ENCODE assay signal across 22 mouse cellular contexts in genomic region chr13:114145249-114145648, GRCm38 (mm10).
DNase-seq lines count a peak whose midpoint lies in the region; ATAC-seq and TF ChIP-seq lines count a peak whose summit lies in the region.
"Had no signal": no experiment of that assay in that cellular context is flagged by ENCODE, and none has a peak within 500 bp of the region (broad histone marks: within the 10 kb centered on the region; RNA-seq: fewer than 3 reads in every experiment).

No protein-coding gene starts in this region.

- peaks cover 9% of the 10 kb centered on the region; the same call in 1 of the 2 replicates for H3K4me1 ChIP-seq in hindbrain, embryonic 12.5 days
- peaks cover 16% of the 10 kb centered on the region for H3K4me1 ChIP-seq in hindbrain, embryonic 14.5 days (replicated peaks; ENCODE audit: control insufficient read depth, insufficient read depth, low read length)
- H3K4me1 ChIP-seq in midbrain, postnatal 0 days (ENCODE audit: insufficient read depth, low read length): no peaks in the 10 kb centered on the region
- 0 out of 2 replicates have a peak, but pooled peaks cover 2% of the 10 kb centered on the region for H3K4me1 ChIP-seq in midbrain, embryonic 16.5 days (ENCODE audit: control insufficient read depth, insufficient read depth, low read length)
- H3K4me1 ChIP-seq: heart, embryonic 12.5 days; intestine, embryonic 15.5 days had no signal

- H3K27ac ChIP-seq in hindbrain, embryonic 12.5 days: no peak overlapping the region
- H3K27ac ChIP-seq in hindbrain, embryonic 14.5 days: no peak overlapping the region
- H3K27ac ChIP-seq in midbrain, postnatal 0 days (ENCODE audit: low read depth, low read length): no peak overlapping the region
- no peak overlapping the region for H3K27ac ChIP-seq in midbrain, embryonic 16.5 days (ENCODE audit: low read length)
- H3K27ac ChIP-seq: embryonic facial prominence, embryonic 10.5 days; forebrain, embryonic 13.5 days; heart, adult 2 months; intestine, embryonic 15.5 days had no signal

- no peak overlapping the region for H3K4me3 ChIP-seq in hindbrain, embryonic 12.5 days
- no peak overlapping the region for H3K4me3 ChIP-seq in hindbrain, embryonic 14.5 days (replicated peaks; ENCODE audit: low read length)
- H3K4me3 ChIP-seq in midbrain, postnatal 0 days (ENCODE audit: low read depth, low read length): no peak overlapping the region
- H3K4me3 ChIP-seq in midbrain, embryonic 16.5 days (ENCODE audit: low read depth, low read length): no peak overlapping the region
- H3K4me3 ChIP-seq: embryonic facial prominence, embryonic 10.5 days; forebrain, embryonic 13.5 days; heart, adult 2 months; heart, embryonic 12.5 days; intestine, embryonic 15.5 days had no signal

- no peak for DNase-seq in cerebellum, postnatal 36 days
- no peak for DNase-seq in hindbrain, embryonic 14.5 days (ENCODE audit: low spot score)
- DNase-seq in midbrain, postnatal 0 days (ENCODE audit: low spot score): peak; percentile 38
- DNase-seq in right cerebral cortex, postnatal 36 days (ENCODE audit: low spot score in 2 of 2): no peak
- DNase-seq: adrenal gland, adult 8-10 months; adrenal gland, postnatal 36 days; B cell, adult 2 months; cerebellum, adult 11 months; cerebellum, adult 9-11 months; forebrain, postnatal 0 days; gastrocnemius, postnatal 14 days; heart, adult 2 months; kidney, adult 18-20 months had no signal

- no peak for TF ChIP-seq CTCF in midbrain, postnatal 0 days (IDR thresholded peaks at IDR 0.05)

- no peaks in the 10 kb centered on the region for H3K27me3 ChIP-seq in hindbrain, embryonic 12.5 days
- H3K27me3 ChIP-seq in hindbrain, embryonic 14.5 days (ENCODE audit: control insufficient read depth, insufficient read depth, low read length): no peaks in the 10 kb centered on the region
- H3K27me3 ChIP-seq in midbrain, postnatal 0 days (ENCODE audit: insufficient read depth, low read length): no peaks in the 10 kb centered on the region
- H3K27me3 ChIP-seq in midbrain, embryonic 16.5 days (ENCODE audit: control insufficient read depth, insufficient read depth, low read depth, low read length): no peaks in the 10 kb centered on the region
- H3K27me3 ChIP-seq: forebrain, embryonic 13.5 days; heart, embryonic 12.5 days; intestine, embryonic 15.5 days had no signal

- no peak overlapping the region for H3K4me2 ChIP-seq in hindbrain, embryonic 12.5 days (replicated peaks)
- H3K4me2 ChIP-seq in hindbrain, embryonic 14.5 days (replicated peaks): no peak overlapping the region
- no peak overlapping the region for H3K4me2 ChIP-seq in midbrain, postnatal 0 days (ENCODE audit: low read depth, low read length, poor library complexity, severe bottlenecking)
- H3K4me2 ChIP-seq in midbrain, embryonic 16.5 days (ENCODE audit: low read length): no peak overlapping the region
- H3K4me2 ChIP-seq: heart, embryonic 12.5 days; intestine, embryonic 15.5 days had no signal

- no peaks in the 10 kb centered on the region for H3K9me3 ChIP-seq in hindbrain, embryonic 12.5 days (replicated peaks)
- H3K9me3 ChIP-seq in hindbrain, embryonic 14.5 days (ENCODE audit: control insufficient read depth, low read length): no peaks in the 10 kb centered on the region
- H3K9me3 ChIP-seq in midbrain, postnatal 0 days (ENCODE audit: low read length): no peaks in the 10 kb centered on the region
- H3K9me3 ChIP-seq in midbrain, embryonic 16.5 days (replicated peaks; ENCODE audit: control insufficient read depth, low read length, poor library complexity, severe bottlenecking): no peaks in the 10 kb centered on the region
- H3K9me3 ChIP-seq: embryonic facial prominence, embryonic 10.5 days; forebrain, embryonic 13.5 days; G1E; heart, embryonic 12.5 days; intestine, embryonic 15.5 days had no signal

- WGBS in hindbrain, embryonic 12.5 days: 88% methylated on average over 8 of the region's 8 CpGs
- 85% methylated on average over 8 of the region's 8 CpGs for WGBS in hindbrain, embryonic 14.5 days
- 90% methylated on average over 8 of the region's 8 CpGs for WGBS in midbrain, postnatal 0 days
- WGBS in midbrain, embryonic 16.5 days: 92% methylated on average over 8 of the region's 8 CpGs

- peak; percentile 65 for ATAC-seq in cerebellum, adult (ENCODE audit: insufficient number of reproducible peaks, low FRiP score, low TSS enrichment)
- 0 out of 2 replicates have a peak, but pooled peaks have one; percentile 22 for ATAC-seq in hindbrain, embryonic 12.5 days (ENCODE audit: low FRiP score)
- ATAC-seq in hindbrain, embryonic 14.5 days (ENCODE audit: low FRiP score): no peak
- no peak for ATAC-seq in midbrain, postnatal 0 days (ENCODE audit: low FRiP score)
- no peak for ATAC-seq in midbrain, embryonic 16.5 days
- ATAC-seq: CD4-positive, CD25-positive, alpha-beta regulatory T cell, adult 4 months; forebrain, postnatal 0 days; intestine, embryonic 15.5 days had no signal

- no peak overlapping the region for H3K9ac ChIP-seq in hindbrain, embryonic 12.5 days
- H3K9ac ChIP-seq in hindbrain, embryonic 14.5 days: no peak overlapping the region
- no peak overlapping the region for H3K9ac ChIP-seq in midbrain, postnatal 0 days (replicated peaks; ENCODE audit: low read length, poor library complexity, severe bottlenecking)
- H3K9ac ChIP-seq in midbrain, embryonic 16.5 days (ENCODE audit: low read depth, low read length): no peak overlapping the region
- H3K9ac ChIP-seq: forebrain, embryonic 13.5 days; forebrain, postnatal 0 days; heart, embryonic 12.5 days; intestine, embryonic 15.5 days had no signal

- no peaks in the 10 kb centered on the region for H3K36me3 ChIP-seq in hindbrain, embryonic 12.5 days
- no peaks in the 10 kb centered on the region for H3K36me3 ChIP-seq in hindbrain, embryonic 14.5 days (replicated peaks; ENCODE audit: control insufficient read depth, insufficient read depth)
- no peaks in the 10 kb centered on the region for H3K36me3 ChIP-seq in midbrain, postnatal 0 days (ENCODE audit: insufficient read depth, low read length)
- H3K36me3 ChIP-seq in midbrain, embryonic 16.5 days (ENCODE audit: control insufficient read depth, insufficient read depth, low read length): no peaks in the 10 kb centered on the region
- H3K36me3 ChIP-seq: embryonic facial prominence, embryonic 10.5 days; heart, embryonic 12.5 days; intestine, embryonic 15.5 days had no signal

Comparison
In these comparisons a context has a peak if more than half of its experiments do, and no peak if none do; other contexts are left out.
1. ATAC-seq: peak in cerebellum, adult (single experiment) and hindbrain, embryonic 12.5 days (single experiment); none in hindbrain, embryonic 14.5 days (single experiment), midbrain, postnatal 0 days (single experiment) and midbrain, embryonic 16.5 days (single experiment).